Mouse (Mus musculus): ENCODE results near the gene Insyn1. TPM values are rescaled to one million over a fixed set of nuclear protein-coding genes. Genes with fewer than 3 reads are reported as not detected.

The Insyn1 gene
- total RNA-seq, 2 experiments from 2014 or later: 10.7 to 11.1 TPM

- intact Hi-C loops (cut with DNase I): no loop called here
- DNase-seq: no peak
Observed at GRCm38 (mm10) chr9:58530407-58530806, 42.0 kb downstream of the Insyn1 start.

- intact Hi-C loops (cut with DNase I): no loop called here
- DNase-seq: no peak
Observed at GRCm38 (mm10) chr9:58532236-58532635, 43.8 kb downstream of the Insyn1 start.

GRCm38 (mm10) chr9:58533322-58533721 is 44.9 kb downstream of the Insyn1 start:
- no peak for DNase-seq
- intact Hi-C loops (cut with DNase I): no loop called here

- intact Hi-C loops (cut with DNase I): loop anchor here (5.0 kb wide), 2 partner anchors 202 to 393 kb away; no protein-coding TSS in a partner anchor
- DNase-seq: peak; percentile 42 to 72
Observed at GRCm38 (mm10) chr9:58534766-58535165, 46.4 kb downstream of the Insyn1 start.

- DNase-seq: peak; percentile 42 to 58
- intact Hi-C loops (cut with DNase I): loop anchor here (5.0 kb wide), 2 partner anchors 203 to 392 kb away; no protein-coding TSS in a partner anchor
Observed at GRCm38 (mm10) chr9:58535447-58536134, 47.2 kb downstream of the Insyn1 start.

- DNase-seq: no peak
- intact Hi-C loops (cut with DNase I): loop anchor here (5.0 kb wide), 2 partner anchors 205 to 390 kb away; no protein-coding TSS in a partner anchor
Observed at GRCm38 (mm10) chr9:58537774-58538173, 49.4 kb downstream of the Insyn1 start.

GRCm38 (mm10) chr9:58539886-58540285 is 51.5 kb downstream of the Insyn1 start:
- intact Hi-C loops (cut with DNase I): loop anchor here (1.0 to 5.0 kb wide), 6 partner anchors 15 to 387 kb away; partner anchors contain the start of gene Cd276
- peak; percentile 59 to 73 for DNase-seq

- DNase-seq: peak; percentile 82 to 89
- intact Hi-C loops (cut with DNase I): loop anchor here (2.0 kb wide), 2 partner anchors 13 to 331 kb away; partner anchors contain the start of gene Cd276
Observed at GRCm38 (mm10) chr9:58541895-58542338, 53.5 kb downstream of the Insyn1 start.

- intact Hi-C loops (cut with DNase I): no loop called here
- peak in 1 of 2 experiments; percentile 36 for DNase-seq
Observed at GRCm38 (mm10) chr9:58544879-58545324, 56.5 kb downstream of the Insyn1 start.

GRCm38 (mm10) chr9:58545428-58545827 is 57.0 kb downstream of the Insyn1 start:
- intact Hi-C loops (cut with DNase I): no loop called here
- no peak for DNase-seq

GRCm38 (mm10) chr9:58546630-58547360 is 58.4 kb downstream of the Insyn1 start:
- DNase-seq: peak in 1 of 2 experiments; percentile 49
- intact Hi-C loops (cut with DNase I): no loop called here

- intact Hi-C loops (cut with DNase I): no loop called here
Observed at GRCm38 (mm10) chr9:58548897-58549296, 60.5 kb downstream of the Insyn1 start.

More at GRCm38 (mm10) chr9:58548897-58549296, 60.5 kb downstream of the Insyn1 start:
- DNase-seq: no peak

Other genes with a start within 250 kb of the Insyn1 start
- gene Pml, start 238.8 kb upstream of the Insyn1 start, total RNA-seq (2021): 10 to 100 TPM; 10.9 to 11.9 TPM
- gene Stoml1, start 235.4 kb upstream of the Insyn1 start, total RNA-seq (2021): 10 to 100 TPM; 12.7 to 12.9 TPM
- 10 to 100 TPM; 50.5 to 53.2 TPM for gene Loxl1, start 175.4 kb upstream of the Insyn1 start, total RNA-seq (2021)
- gene Tbc1d21, start 118.1 kb upstream of the Insyn1 start, total RNA-seq (2021): not detected
- gene Cd276, start 66.8 kb downstream of the Insyn1 start, total RNA-seq (2021): 10 to 100 TPM; 15.4 to 17.6 TPM
- gene Nptn, start 93.6 kb downstream of the Insyn1 start, total RNA-seq (2021): 100 to 1,000 TPM; 155 to 177 TPM

All from heart, postnatal 14 days (tissue).